Mouse (Mus musculus) limb, embryonic 12.5 days (tissue): Measurements from ENCODE around the gene Atp1a2. TPM values are rescaled to one million over a fixed set of nuclear protein-coding genes. Genes with fewer than 3 reads are reported as not detected.
A peak's percentile ranks its signal among the peaks of the same experiment; 100 is the strongest.

Experiments used
- ATAC-seq: fragments of 200-750 bp; cut with Nextera tagmentation; 2 replicates; pipeline ENCODE4 v1.8.0; 2017; ENCODE audit warnings: low read depth, moderate TSS enrichment; ENCODE audit not compliant: insufficient number of reproducible peaks, insufficient read depth, low FRiP score, low TSS enrichment
- H3K27ac ChIP-seq: fragments of 300-500 bp; sonication (generic); 2 replicates; pipeline ENCODE4 v1.5.1; 2016; ENCODE audit warnings: mild to moderate bottlenecking, moderate library complexity
- H3K27me3 ChIP-seq: fragments of 300-500 bp; sonication (generic); 2 replicates; pipeline ENCODE4 v1.6.1; 2016; ENCODE audit warnings: mild to moderate bottlenecking, moderate library complexity
- H3K36me3 ChIP-seq: fragments of 300-500 bp; sonication (generic); 2 replicates; pipeline ENCODE4 v1.6.1; 2016; ENCODE audit warnings: mild to moderate bottlenecking, moderate library complexity
- H3K4me1 ChIP-seq: fragments of 300-500 bp; sonication (generic); replicated peaks from 2 replicates; pipeline ENCODE4 v1.6.1; 2016
- H3K4me2 ChIP-seq: fragments of 300-500 bp; sonication (generic); 2 replicates; pipeline ENCODE4 v1.6.1; 2016; ENCODE audit warnings: mild to moderate bottlenecking, moderate library complexity
- H3K4me3 ChIP-seq: fragments of 300-500 bp; sonication (generic); replicated peaks from 2 replicates; pipeline ENCODE4 v1.5.1; 2016; ENCODE audit warnings: mild to moderate bottlenecking
- H3K9ac ChIP-seq: fragments of 300-500 bp; sonication (generic); replicated peaks from 2 replicates; pipeline ENCODE4 v1.6.1; 2016; ENCODE audit warnings: mild to moderate bottlenecking, moderate library complexity
- H3K9me3 ChIP-seq: fragments of 300-500 bp; sonication (generic); 2 replicates; pipeline ENCODE4 v1.6.1; 2016; ENCODE audit warnings: mild to moderate bottlenecking, moderate library complexity
- WGBS: fragments of 180-500 bp; shearing (Covaris S2); methylation state at CpG from one replicate; pipeline ENCODE4 v1.1.7; 2016; 5-methylcytosine and 5-hydroxymethylcytosine counted together
- polyA plus RNA-seq: library from polyadenylated mRNA; unstranded; fragments of >200 nt; fragmentation: Nextera tagmentation; extraction: Ambion mirVana; gene quantifications from 2 replicates; pipeline ENCODE4 v1.2.1, GENCODE M21; 2016

Atp1a2 gene
- polyA plus RNA-seq, 1 experiment from 2014 or later = 5.1 TPM

DNA sequence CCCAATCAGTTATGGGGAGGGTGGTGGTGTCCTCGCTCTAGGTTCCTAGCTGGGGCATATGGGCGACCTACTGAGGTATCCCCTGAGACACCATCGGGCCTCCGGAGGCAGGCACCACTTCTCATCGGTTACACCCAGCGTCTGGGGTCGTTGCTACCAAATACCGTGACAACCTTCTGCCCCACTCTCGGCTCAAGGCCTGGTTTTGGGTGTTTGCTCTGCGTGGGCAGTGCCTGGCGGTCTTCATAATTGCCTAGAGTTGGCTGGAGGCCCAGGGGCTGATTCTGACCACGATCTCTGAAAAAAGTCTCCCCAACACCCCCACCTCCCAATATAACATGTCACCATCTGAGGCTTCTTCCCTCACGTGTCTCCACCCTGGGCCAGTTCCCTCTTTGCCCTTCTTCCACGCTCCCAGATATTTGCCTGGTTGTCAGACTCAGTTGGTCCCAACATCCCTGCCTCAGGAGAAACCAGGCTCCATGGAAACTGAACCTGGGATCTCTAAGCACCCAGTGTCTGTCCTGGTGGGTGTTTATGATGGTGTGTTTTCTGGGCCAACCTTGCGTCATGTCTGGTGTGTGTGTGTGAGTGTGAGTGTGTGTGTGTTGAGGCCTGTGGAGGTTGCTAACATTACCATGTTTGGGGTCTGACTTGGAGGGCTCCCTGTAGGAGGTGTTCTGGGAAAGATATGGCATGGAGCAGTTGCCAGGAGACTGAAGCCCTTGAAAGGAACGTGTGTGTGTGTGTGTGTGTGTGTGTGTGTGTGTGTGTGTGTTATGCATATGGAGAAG lies 15.1 kb upstream of the Atp1a2 start:
- H3K4me3 ChIP-seq = peak overlapping the region; percentile 77
- H3K27ac ChIP-seq = no peak overlapping the region
- no peaks in the 10 kb centered on the region for H3K27me3 ChIP-seq
- H3K9ac ChIP-seq = peak overlapping the region; percentile 81
- 17% methylated on average over 16 of the region's 16 CpGs for WGBS
- no peaks in the 10 kb centered on the region for H3K9me3 ChIP-seq
- H3K36me3 ChIP-seq = peaks cover 14% of the 10 kb centered on the region
- ATAC-seq = no peak
- peaks cover 53% of the 10 kb centered on the region for H3K4me1 ChIP-seq
- H3K4me2 ChIP-seq = peak overlapping the region; percentile 89

DNA sequence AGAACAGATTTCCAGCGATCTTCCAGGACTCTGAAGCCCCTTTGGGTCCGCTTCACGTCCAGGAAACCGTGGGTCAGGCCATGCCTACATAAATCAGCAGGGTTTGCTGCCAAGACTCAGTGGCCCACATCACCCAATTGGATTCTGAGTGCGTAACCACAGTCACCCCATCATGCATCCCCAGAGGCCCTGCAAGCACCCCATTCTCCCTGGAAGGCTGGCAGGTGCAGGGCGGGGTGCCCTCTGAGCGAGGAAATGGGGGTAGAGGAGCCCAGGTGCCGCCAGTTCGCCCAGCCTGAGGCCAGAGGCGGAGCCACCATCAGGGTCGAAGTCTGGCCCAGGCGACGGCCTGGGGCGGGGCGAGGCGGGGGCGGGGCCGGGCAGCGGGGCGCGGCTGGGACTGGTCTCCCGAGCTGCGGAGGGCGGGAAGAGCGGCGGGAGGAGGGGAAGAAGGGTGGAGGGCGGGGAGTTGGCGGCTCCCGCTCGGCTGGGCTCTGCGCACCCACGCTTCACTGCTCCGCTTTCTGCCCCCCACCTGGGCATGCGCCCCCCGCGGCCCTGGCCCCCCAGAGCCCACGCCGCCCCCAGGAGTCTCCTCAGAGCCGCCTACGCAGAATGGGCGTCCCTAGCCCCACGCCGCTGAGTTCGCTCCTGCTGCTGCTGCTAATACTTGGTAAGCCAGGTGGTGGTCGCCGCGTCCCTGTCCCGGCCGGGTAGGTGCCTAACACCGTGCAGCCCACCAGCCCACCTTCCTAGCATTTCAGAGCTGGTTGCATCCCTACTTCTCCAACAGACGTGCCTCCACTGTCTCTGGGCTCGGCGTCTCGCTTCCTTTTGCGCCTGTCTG lies 14.3 kb upstream of the Atp1a2 start:
- peak; percentile 53 for ATAC-seq
- Histone ChIP-seq H3K4me3 (peak overlapping the region; percentile 77), H3K27me3 (no peaks in the 10 kb centered on the region), H3K9me3 (no peaks in the 10 kb centered on the region), H3K9ac (peak overlapping the region; percentile 81), H3K36me3 (peaks cover 7% of the 10 kb centered on the region; the same call in 1 of the 2 replicates), H3K4me1 (peaks cover 50% of the 10 kb centered on the region), H3K27ac (peak overlapping the region; percentile 90), H3K4me2 (peak overlapping the region; percentile 89)
- under 1% methylated on average over 35 of the region's 55 CpGs for WGBS

DNA sequence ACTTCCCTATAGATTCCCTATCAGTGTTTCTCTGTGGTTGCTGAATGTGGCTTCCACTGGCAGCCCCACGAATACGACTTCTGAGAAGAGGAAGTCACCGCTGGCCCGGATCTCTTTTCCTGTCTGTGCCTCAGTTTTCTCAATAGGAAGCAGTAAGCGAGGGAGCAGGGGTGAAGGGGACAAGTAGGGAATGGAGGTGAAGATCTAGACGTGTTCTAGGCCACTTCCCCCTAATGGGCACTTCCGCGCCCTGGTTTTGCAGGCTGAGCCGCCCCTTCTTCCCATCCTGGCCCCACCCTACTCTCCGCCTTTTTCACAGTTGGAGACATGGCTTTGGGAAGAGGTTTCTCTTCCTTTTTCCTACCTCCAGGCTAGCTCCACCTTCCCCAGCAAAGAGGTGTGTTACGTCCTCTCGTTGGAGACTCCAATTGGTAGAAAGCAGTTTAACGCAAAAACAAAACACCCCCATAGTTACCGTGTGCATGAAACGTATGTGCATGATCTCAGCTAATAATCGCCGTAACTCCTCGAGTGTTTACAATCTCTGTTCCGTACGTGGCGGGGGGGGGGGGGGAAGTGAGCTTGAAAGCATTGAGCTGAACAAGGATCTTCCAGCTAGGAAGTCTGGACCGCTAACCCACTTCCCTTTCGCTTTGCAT lies 13.5 kb upstream of the Atp1a2 start:
- no peaks in the 10 kb centered on the region for H3K9me3 ChIP-seq
- peaks cover 48% of the 10 kb centered on the region for H3K4me1 ChIP-seq
- H3K27me3 ChIP-seq = no peaks in the 10 kb centered on the region
- peak overlapping the region; percentile 81 for H3K9ac ChIP-seq
- no peak for ATAC-seq
- peaks cover 5% of the 10 kb centered on the region; the same call in 1 of the 2 replicates for H3K36me3 ChIP-seq
- H3K4me3 ChIP-seq = peak overlapping the region; percentile 77
- peak overlapping the region; percentile 89 for H3K4me2 ChIP-seq
- WGBS = 3% methylated on average over 23 of the region's 23 CpGs
- peak overlapping the region; percentile 90 for H3K27ac ChIP-seq

DNA sequence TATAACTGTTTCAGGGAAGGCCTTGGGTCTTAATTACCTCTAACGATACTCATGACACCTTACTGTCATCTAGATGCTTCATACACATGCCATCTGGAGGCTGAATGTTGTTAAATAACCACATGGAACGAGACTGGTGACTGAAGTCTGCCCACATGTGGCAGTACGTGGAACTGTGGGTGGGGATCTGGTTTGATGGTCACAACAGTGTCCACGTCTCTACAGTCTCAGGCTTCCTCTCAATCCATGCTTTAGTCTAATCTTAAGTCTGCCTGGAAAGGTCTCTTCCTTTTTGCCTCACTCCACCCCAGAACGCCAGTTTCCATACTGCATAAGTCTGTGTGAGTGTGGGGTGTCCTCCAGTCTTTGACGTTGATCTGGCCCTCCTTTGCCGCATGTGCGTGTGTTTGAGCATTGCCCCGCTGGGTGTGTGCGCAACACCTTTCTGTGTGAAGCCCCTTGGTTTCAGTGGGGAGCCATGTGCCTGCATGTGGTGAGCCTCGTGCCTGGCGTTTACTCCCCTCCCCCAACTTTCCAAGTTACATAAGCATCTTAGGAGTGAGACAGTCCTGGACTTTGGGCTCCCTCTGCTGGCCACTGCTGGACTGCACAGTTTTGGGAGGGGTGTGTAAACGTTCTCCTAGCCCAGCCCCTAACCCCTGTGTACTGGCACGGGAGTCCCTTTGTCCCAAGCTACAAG lies 12.0 kb upstream of the Atp1a2 start:
- Histone ChIP-seq H3K4me1 (peaks cover 48% of the 10 kb centered on the region), H3K27ac (peak overlapping the region; percentile 90), H3K9me3 (no peaks in the 10 kb centered on the region), H3K27me3 (no peaks in the 10 kb centered on the region), H3K36me3 (no peaks in the 10 kb centered on the region), H3K9ac (0 out of 2 replicates have a peak overlapping the region, but pooled peaks have one; percentile 34), H3K4me2 (peak overlapping the region; percentile 59), H3K4me3 (peak overlapping the region; percentile 27)
- 3% methylated on average over 14 of the region's 14 CpGs for WGBS
- peak; percentile 73 for ATAC-seq

DNA sequence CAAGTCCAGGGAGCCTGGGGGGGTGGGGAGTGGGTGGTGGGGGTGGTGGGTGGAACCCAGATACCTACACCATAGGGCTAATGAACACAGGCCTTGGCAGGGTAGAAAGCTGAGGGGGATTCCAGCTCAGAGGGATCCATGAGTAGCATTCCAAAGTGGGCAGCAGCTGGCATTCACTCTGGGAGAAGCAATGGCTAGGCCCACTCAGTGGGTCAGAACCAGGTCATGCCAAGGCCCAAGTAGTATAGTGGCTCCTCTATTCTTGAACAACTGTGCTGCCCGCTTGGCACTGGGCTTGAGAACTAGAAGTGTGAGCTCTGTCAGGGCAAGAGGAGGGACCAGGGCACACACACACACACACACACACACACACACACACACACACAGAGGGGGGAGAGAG lies 10.5 kb upstream of the Atp1a2 start:
- Histone ChIP-seq H3K27ac (peak overlapping the region; percentile 79), H3K9ac (no peak overlapping the region), H3K9me3 (no peaks in the 10 kb centered on the region), H3K27me3 (no peaks in the 10 kb centered on the region), H3K4me3 (no peak overlapping the region), H3K4me1 (peaks cover 44% of the 10 kb centered on the region), H3K4me2 (no peak overlapping the region), H3K36me3 (no peaks in the 10 kb centered on the region)
- WGBS = 67% methylated on average over 1 of the region's 1 CpGs
- no peak for ATAC-seq

DNA sequence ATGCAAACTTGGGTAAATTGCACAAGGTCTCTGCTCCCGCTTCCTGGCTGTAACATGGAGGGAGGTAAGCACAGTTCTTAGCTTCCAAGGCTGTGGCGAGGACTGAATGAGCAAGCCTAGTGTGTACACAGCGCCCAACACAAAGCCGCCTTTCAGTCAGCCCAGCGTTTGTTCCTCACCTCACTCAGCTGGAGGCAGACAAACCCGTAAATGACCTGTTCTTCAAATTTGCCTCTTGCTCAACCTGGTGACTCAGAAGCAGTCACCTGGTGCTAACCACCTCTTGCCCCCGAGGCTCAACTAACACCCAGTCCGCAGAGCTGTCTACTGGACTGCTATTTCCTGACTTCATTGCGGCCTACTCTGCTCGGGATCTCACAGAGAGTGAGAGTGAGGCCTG lies 10.1 kb upstream of the Atp1a2 start:
- Histone ChIP-seq H3K4me1 (peaks cover 44% of the 10 kb centered on the region), H3K9me3 (no peaks in the 10 kb centered on the region), H3K27me3 (no peaks in the 10 kb centered on the region), H3K4me2 (no peak overlapping the region), H3K36me3 (no peaks in the 10 kb centered on the region), H3K27ac (peak overlapping the region; percentile 79), H3K9ac (no peak overlapping the region), H3K4me3 (no peak overlapping the region)
- no peak for ATAC-seq
- 41% methylated on average over 10 of the region's 10 CpGs for WGBS

DNA sequence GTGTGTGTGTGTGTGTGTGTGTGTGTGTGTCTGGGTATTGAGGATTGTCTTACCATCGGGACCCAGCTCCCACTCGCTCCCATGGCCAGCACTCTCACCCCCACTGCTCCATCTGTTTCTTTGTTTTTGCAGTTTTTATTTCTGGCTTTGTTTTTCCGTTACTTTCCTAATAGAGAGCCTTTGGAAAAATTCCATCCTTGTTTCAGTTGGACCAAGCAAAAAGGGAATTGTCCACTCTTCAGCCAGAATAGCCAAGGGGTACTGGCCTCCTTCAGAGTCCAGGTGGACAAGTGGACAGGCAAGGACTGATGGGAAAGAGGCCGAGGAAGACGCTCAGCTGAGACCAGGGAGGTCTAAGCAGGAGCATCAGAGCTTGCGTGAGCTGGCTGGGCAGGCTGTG lies 9.0 kb upstream of the Atp1a2 start:
- Histone ChIP-seq H3K9me3 (no peaks in the 10 kb centered on the region), H3K27me3 (no peaks in the 10 kb centered on the region), H3K9ac (no peak overlapping the region), H3K4me1 (peaks cover 50% of the 10 kb centered on the region), H3K4me3 (no peak overlapping the region), H3K4me2 (no peak overlapping the region), H3K36me3 (no peaks in the 10 kb centered on the region), H3K27ac (peak overlapping the region; percentile 79)
- WGBS = 82% methylated on average over 6 of the region's 6 CpGs
- ATAC-seq = no peak

DNA sequence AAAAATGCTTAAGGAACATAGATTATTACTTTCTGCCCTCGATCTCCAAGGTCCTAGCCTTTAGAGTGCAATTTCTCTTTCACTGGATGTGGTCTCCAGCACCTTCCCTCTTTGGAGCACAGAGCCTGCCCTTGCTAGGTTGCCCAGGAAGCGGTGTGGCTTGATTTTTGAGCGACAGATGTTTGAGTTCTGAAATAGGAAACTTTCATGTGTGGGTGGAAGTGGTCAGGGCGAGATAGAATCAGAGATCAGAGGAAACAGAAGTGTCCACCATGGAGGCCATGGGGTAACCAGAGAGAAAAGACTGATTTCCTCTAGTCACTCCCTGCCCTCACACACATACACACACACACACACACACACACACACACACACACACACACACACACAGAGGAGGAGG lies 8.3 kb upstream of the Atp1a2 start:
- no peak overlapping the region for H3K4me2 ChIP-seq
- peaks cover 54% of the 10 kb centered on the region for H3K4me1 ChIP-seq
- H3K27me3 ChIP-seq = no peaks in the 10 kb centered on the region
- no peak overlapping the region for H3K9ac ChIP-seq
- WGBS = 75% methylated on average over 4 of the region's 4 CpGs
- no peak overlapping the region for H3K27ac ChIP-seq
- no peaks in the 10 kb centered on the region for H3K9me3 ChIP-seq
- no peak overlapping the region for H3K4me3 ChIP-seq
- no peaks in the 10 kb centered on the region for H3K36me3 ChIP-seq
- ATAC-seq = no peak

DNA sequence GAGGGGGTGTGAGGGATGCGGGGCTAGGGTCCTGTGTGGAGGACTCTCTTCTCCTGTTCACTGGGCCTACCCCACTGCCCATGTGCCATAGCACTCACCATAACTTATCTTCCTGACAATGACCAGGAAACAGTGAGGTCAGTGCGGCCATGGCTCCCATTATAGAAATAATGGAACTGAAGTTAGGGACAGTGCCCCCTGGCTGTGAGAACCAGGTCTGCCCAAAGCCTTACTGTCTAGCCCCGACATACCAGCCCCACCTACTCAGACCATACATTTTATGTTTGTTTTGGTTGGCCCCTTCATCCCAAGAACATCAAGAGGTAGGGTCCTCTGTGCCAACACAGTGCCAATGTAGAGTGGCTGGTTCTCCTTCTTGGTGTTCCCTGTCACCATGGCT lies 7.8 kb upstream of the Atp1a2 start:
- H3K27me3 ChIP-seq = no peaks in the 10 kb centered on the region
- WGBS = 74% methylated on average over 3 of the region's 3 CpGs
- no peak overlapping the region for H3K4me3 ChIP-seq
- ATAC-seq = no peak
- H3K9me3 ChIP-seq = no peaks in the 10 kb centered on the region
- H3K4me2 ChIP-seq = no peak overlapping the region
- no peak overlapping the region for H3K9ac ChIP-seq
- H3K36me3 ChIP-seq = no peaks in the 10 kb centered on the region
- no peak overlapping the region for H3K27ac ChIP-seq
- H3K4me1 ChIP-seq = peaks cover 56% of the 10 kb centered on the region

DNA sequence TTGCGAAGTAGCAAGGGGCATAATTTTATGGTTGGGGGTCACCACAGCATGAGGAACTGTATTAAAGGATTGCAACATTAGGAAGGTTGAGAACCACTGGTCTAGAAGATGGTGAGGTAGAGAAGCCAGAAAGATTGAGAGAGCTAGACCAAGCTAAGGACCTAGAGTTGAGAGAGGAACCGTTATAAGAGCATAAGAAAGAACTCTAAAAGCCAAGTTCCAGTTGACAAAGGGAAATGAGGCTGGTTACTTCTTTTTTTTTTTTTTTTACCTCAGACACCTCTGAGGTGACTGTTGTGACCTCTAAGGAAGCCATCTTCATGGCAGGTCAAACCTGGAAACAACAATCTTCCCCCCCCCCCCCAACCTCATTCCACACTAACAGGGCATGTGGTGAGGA lies 7.3 kb upstream of the Atp1a2 start:
- Histone ChIP-seq H3K4me3 (no peak overlapping the region), H3K27ac (no peak overlapping the region), H3K36me3 (no peaks in the 10 kb centered on the region), H3K9me3 (no peaks in the 10 kb centered on the region), H3K9ac (no peak overlapping the region), H3K4me2 (no peak overlapping the region), H3K4me1 (peaks cover 56% of the 10 kb centered on the region), H3K27me3 (no peaks in the 10 kb centered on the region)
- WGBS = 85% methylated on average over 2 of the region's 2 CpGs
- no peak for ATAC-seq
